Mouse (Mus musculus): Measurements from ENCODE around the gene Efr3b.
"Not testable (repeated sequence)": the region's sequence is repeated elsewhere in the genome, so short reads cannot be mapped to it uniquely, and the experiment has no call there.

DNA sequence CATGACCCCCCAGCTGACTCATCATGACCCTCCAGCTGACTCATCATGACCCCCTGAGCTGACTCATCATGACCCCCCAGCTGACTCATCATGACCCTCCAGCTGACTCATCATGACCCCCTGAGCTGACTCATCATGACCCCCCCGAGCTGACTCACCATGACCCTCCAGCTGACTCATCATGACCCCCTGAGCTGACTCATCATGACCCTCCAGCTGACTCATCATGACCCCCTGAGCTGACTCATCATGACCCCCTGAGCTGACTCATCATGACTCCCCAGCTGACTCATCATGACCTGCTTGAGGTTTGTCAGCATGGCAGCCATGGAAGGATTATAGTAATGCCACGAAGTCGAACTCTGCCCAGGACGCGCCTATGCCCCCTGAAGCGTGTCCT, 65.5 kb downstream of the Efr3b start:
- not testable (repeated sequence) for TF ChIP-seq CTCF (IDR thresholded peaks at IDR 0.05; ENCODE audit: extremely low read depth, insufficient read length, insufficient replicate concordance, low read depth, low read length); POLR2A (IDR thresholded peaks at IDR 0.05; ENCODE audit: low read depth, low read length)

Data from small intestine, adult 2 months (tissue).